Mouse (Mus musculus) lung, postnatal 0 days (tissue): ENCODE measurements around the gene Ndufb4.

Source experiments
- CTCF ChIP-seq: IDR thresholded peaks from 2 replicates; pipeline ENCODE4 v1.5.1; 2016; ENCODE audit warnings: antibody characterized with exemption, mild to moderate bottlenecking
- EP300 ChIP-seq: IDR thresholded peaks from 2 replicates; pipeline ENCODE4 v1.6.1; 2016; ENCODE audit warnings: antibody characterized with exemption, mild to moderate bottlenecking, control low read depth

- TF ChIP-seq CTCF (no peak), EP300 (no peak)
Measured at GRCm38 (mm10) chr16:37637802-37638201, 16.5 kb downstream of the Ndufb4 start.
